Mouse (Mus musculus): ENCODE results near the gene Ccna1. TPM values are rescaled to one million over a fixed set of nuclear protein-coding genes. Genes with fewer than 3 reads are reported as not detected.

The Ccna1 gene
- polyA plus RNA-seq, 1 experiment from 2014 or later = 1.7 TPM

GRCm38 (mm10) chr3:55064396-55064795 lies 9.1 kb upstream of the Ccna1 start:
- WGBS = 5% methylated on average over 2 of the region's 2 CpGs
- no peak for ATAC-seq (ENCODE audit: insufficient number of reproducible peaks, insufficient read depth, low FRiP score, low TSS enrichment, low read depth)

GRCm38 (mm10) chr3:55062653-55063052 lies 7.4 kb upstream of the Ccna1 start:
- Histone ChIP-seq H3K4me2 (no peak overlapping the region), H3K27me3 (peaks cover 20% of the 10 kb centered on the region), H3K27ac (no peak overlapping the region), H3K4me3 (no peak overlapping the region), H3K4me1 (no peaks in the 10 kb centered on the region), H3K36me3 (no peaks in the 10 kb centered on the region), H3K9ac (no peak overlapping the region), H3K9me3 (no peaks in the 10 kb centered on the region)
- no peak for ATAC-seq (ENCODE audit: insufficient number of reproducible peaks, insufficient read depth, low FRiP score, low TSS enrichment, low read depth)
- 71% methylated on average over 9 of the region's 9 CpGs for WGBS

More at GRCm38 (mm10) chr3:55064396-55064795, 9.1 kb upstream of the Ccna1 start:
- Histone ChIP-seq H3K4me1 (no peaks in the 10 kb centered on the region), H3K36me3 (no peaks in the 10 kb centered on the region), H3K4me3 (no peak overlapping the region), H3K4me2 (no peak overlapping the region), H3K27ac (no peak overlapping the region), H3K27me3 (peaks cover 20% of the 10 kb centered on the region; the same call in 1 of the 2 replicates), H3K9me3 (no peaks in the 10 kb centered on the region), H3K9ac (no peak overlapping the region)

- WGBS = 65% methylated on average over 8 of the region's 8 CpGs
- Histone ChIP-seq H3K4me2 (no peak overlapping the region), H3K36me3 (no peaks in the 10 kb centered on the region), H3K9me3 (no peaks in the 10 kb centered on the region), H3K27ac (no peak overlapping the region), H3K4me1 (peaks cover 15% of the 10 kb centered on the region), H3K9ac (no peak overlapping the region), H3K27me3 (peaks cover 46% of the 10 kb centered on the region), H3K4me3 (no peak overlapping the region)
- ATAC-seq (ENCODE audit: insufficient number of reproducible peaks, insufficient read depth, low FRiP score, low TSS enrichment, low read depth) = no peak
These were observed 1.1 kb upstream of the Ccna1 start for GRCm38 (mm10) chr3:55056376-55056775.

GRCm38 (mm10) chr3:55055747-55056120 lies 433 bp upstream of the Ccna1 start:
- H3K4me3 ChIP-seq = peak overlapping the region; percentile 63
- peak overlapping the region; percentile 66 for H3K9ac ChIP-seq
- H3K9me3 ChIP-seq = no peaks in the 10 kb centered on the region
- peaks cover 15% of the 10 kb centered on the region for H3K4me1 ChIP-seq
- WGBS = 6% methylated on average over 11 of the region's 11 CpGs
- H3K36me3 ChIP-seq = no peaks in the 10 kb centered on the region
- peaks cover 46% of the 10 kb centered on the region for H3K27me3 ChIP-seq
- ATAC-seq (ENCODE audit: insufficient number of reproducible peaks, insufficient read depth, low FRiP score, low TSS enrichment, low read depth) = no peak
- no peak overlapping the region for H3K27ac ChIP-seq
- H3K4me2 ChIP-seq = peak overlapping the region; percentile 99

- WGBS = 43% methylated on average over 6 of the region's 6 CpGs
- Histone ChIP-seq H3K4me1 (peaks cover 15% of the 10 kb centered on the region), H3K36me3 (no peaks in the 10 kb centered on the region), H3K9me3 (no peaks in the 10 kb centered on the region), H3K9ac (peak overlapping the region; percentile 66; the same call in 1 of the 2 replicates), H3K27ac (no peak overlapping the region), H3K4me2 (peak overlapping the region; percentile 99), H3K27me3 (peaks cover 43% of the 10 kb centered on the region), H3K4me3 (peak overlapping the region; percentile 63)
- no peak for ATAC-seq (ENCODE audit: insufficient number of reproducible peaks, insufficient read depth, low FRiP score, low TSS enrichment, low read depth)
These were observed 1.1 kb downstream of the Ccna1 start for GRCm38 (mm10) chr3:55054231-55054630.

- 74% methylated on average over 8 of the region's 8 CpGs for WGBS
- Histone ChIP-seq H3K9me3 (no peaks in the 10 kb centered on the region), H3K9ac (no peak overlapping the region), H3K27me3 (no peaks in the 10 kb centered on the region), H3K4me2 (no peak overlapping the region), H3K4me3 (no peak overlapping the region), H3K4me1 (no peaks in the 10 kb centered on the region; the same call in 1 of the 2 replicates), H3K27ac (no peak overlapping the region), H3K36me3 (no peaks in the 10 kb centered on the region)
- no peak for ATAC-seq (ENCODE audit: insufficient number of reproducible peaks, insufficient read depth, low FRiP score, low TSS enrichment, low read depth)
These were observed 10.5 kb downstream of the Ccna1 start for GRCm38 (mm10) chr3:55044601-55045370.

GRCm38 (mm10) chr3:55037608-55038007 lies 17.7 kb downstream of the Ccna1 start:
- Histone ChIP-seq H3K36me3 (no peaks in the 10 kb centered on the region), H3K27ac (no peak overlapping the region), H3K9ac (no peak overlapping the region), H3K4me2 (no peak overlapping the region), H3K4me1 (no peaks in the 10 kb centered on the region), H3K4me3 (no peak overlapping the region), H3K27me3 (no peaks in the 10 kb centered on the region), H3K9me3 (no peaks in the 10 kb centered on the region)
- 82% methylated on average over 5 of the region's 5 CpGs for WGBS
- ATAC-seq (ENCODE audit: insufficient number of reproducible peaks, insufficient read depth, low FRiP score, low TSS enrichment, low read depth) = no peak

- Histone ChIP-seq H3K4me1 (no peaks in the 10 kb centered on the region), H3K9me3 (no peaks in the 10 kb centered on the region), H3K4me2 (no peak overlapping the region), H3K27ac (no peak overlapping the region), H3K36me3 (no peaks in the 10 kb centered on the region), H3K27me3 (no peaks in the 10 kb centered on the region; the same call in 1 of the 2 replicates), H3K4me3 (no peak overlapping the region), H3K9ac (no peak overlapping the region)
- 82% methylated on average over 7 of the region's 7 CpGs for WGBS
- no peak for ATAC-seq (ENCODE audit: insufficient number of reproducible peaks, insufficient read depth, low FRiP score, low TSS enrichment, low read depth)
These were observed 27.9 kb downstream of the Ccna1 start for GRCm38 (mm10) chr3:55027271-55027840.

GRCm38 (mm10) chr3:55025502-55025901 lies 29.8 kb downstream of the Ccna1 start:
- 67% methylated on average over 3 of the region's 3 CpGs for WGBS
- no peaks in the 10 kb centered on the region; the same call in 1 of the 2 replicates for H3K27me3 ChIP-seq
- no peak overlapping the region for H3K9ac ChIP-seq
- H3K4me1 ChIP-seq = no peaks in the 10 kb centered on the region
- ATAC-seq (ENCODE audit: insufficient number of reproducible peaks, insufficient read depth, low FRiP score, low TSS enrichment, low read depth) = no peak
- no peak overlapping the region for H3K4me2 ChIP-seq
- H3K9me3 ChIP-seq = no peaks in the 10 kb centered on the region
- no peak overlapping the region for H3K27ac ChIP-seq
- no peaks in the 10 kb centered on the region for H3K36me3 ChIP-seq
- H3K4me3 ChIP-seq = no peak overlapping the region

- no peak for ATAC-seq (ENCODE audit: insufficient number of reproducible peaks, insufficient read depth, low FRiP score, low TSS enrichment, low read depth)
- Histone ChIP-seq H3K9me3 (no peaks in the 10 kb centered on the region), H3K27me3 (no peaks in the 10 kb centered on the region; the same call in 1 of the 2 replicates), H3K9ac (no peak overlapping the region), H3K4me3 (no peak overlapping the region), H3K27ac (no peak overlapping the region), H3K36me3 (no peaks in the 10 kb centered on the region), H3K4me2 (no peak overlapping the region), H3K4me1 (no peaks in the 10 kb centered on the region)
- 84% methylated on average over 1 of the region's 1 CpGs for WGBS
These were observed 32.0 kb downstream of the Ccna1 start for GRCm38 (mm10) chr3:55023347-55023746.

- Histone ChIP-seq H3K4me2 (no peak overlapping the region), H3K9me3 (no peaks in the 10 kb centered on the region), H3K4me1 (no peaks in the 10 kb centered on the region), H3K9ac (no peak overlapping the region), H3K36me3 (no peaks in the 10 kb centered on the region), H3K4me3 (no peak overlapping the region), H3K27ac (no peak overlapping the region), H3K27me3 (no peaks in the 10 kb centered on the region; the same call in 1 of the 2 replicates)
- 76% methylated on average over 1 of the region's 1 CpGs for WGBS
- no peak for ATAC-seq (ENCODE audit: insufficient number of reproducible peaks, insufficient read depth, low FRiP score, low TSS enrichment, low read depth)
These were observed 33.1 kb downstream of the Ccna1 start for GRCm38 (mm10) chr3:55022247-55022646.

GRCm38 (mm10) chr3:55012536-55012935 lies 42.8 kb downstream of the Ccna1 start:
- H3K9me3 ChIP-seq = no peaks in the 10 kb centered on the region
- H3K27ac ChIP-seq = no peak overlapping the region
- no peak for ATAC-seq (ENCODE audit: insufficient number of reproducible peaks, insufficient read depth, low FRiP score, low TSS enrichment, low read depth)
- no peaks in the 10 kb centered on the region for H3K4me1 ChIP-seq
- H3K27me3 ChIP-seq = no peaks in the 10 kb centered on the region
- no peak overlapping the region for H3K4me2 ChIP-seq
- WGBS = 48% methylated on average over 4 of the region's 4 CpGs
- no peaks in the 10 kb centered on the region for H3K36me3 ChIP-seq
- H3K4me3 ChIP-seq = no peak overlapping the region
- no peak overlapping the region for H3K9ac ChIP-seq
